Mouse (Mus musculus) kidney, adult 18-20 months (tissue): ENCODE results near the gene 4930503B20Rik.

Experiments
- DNase-seq: peaks from one replicate; pipeline ENCODE4 v3.0.0; 2021

The 4930503B20Rik gene

DNA sequence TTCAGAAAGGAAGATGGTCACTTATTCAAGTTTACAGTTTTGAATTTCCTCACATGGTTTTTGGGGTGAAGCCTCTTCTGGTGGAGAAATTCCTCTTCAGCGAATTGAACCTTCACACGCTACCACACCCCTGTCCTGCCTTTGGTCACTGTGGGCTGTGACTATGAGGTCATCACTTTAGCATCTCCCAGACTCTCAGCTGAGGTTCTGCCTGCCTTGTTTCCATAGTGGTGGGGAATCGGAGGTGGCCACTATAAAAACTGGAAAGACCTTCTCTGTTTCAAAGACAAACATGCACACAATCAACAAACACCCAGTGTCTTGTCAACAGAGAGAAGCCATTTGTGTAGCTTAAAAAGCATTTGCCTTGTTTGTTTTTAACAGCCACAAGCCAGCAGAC, at the start of gene 4930503B20Rik:
TSS of gene 4930503B20Rik (minus strand) at position 101 of the 400 bp plus-strand sequence.
- no peak for DNase-seq

DNA sequence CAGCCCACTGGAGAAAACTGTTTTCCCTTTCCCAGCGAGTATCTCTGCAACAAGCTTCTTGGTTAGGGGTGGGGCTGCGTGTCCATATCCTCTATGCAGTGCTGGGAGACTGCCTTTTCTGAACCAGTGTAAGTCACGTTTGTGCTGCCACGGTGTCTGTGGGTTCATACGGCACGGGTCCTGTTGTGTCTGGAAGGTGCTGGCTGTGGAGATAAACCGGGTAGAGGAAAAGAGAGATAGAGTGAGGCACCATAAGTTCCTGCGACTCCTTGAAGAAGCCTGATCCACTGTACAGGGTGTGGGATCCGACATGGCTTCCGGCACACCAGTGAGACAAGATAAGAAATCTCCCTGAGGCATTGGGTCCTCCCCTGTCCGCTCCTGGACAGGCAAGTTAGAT, 48.9 kb upstream of the 4930503B20Rik start:
- DNase-seq: no peak

DNA sequence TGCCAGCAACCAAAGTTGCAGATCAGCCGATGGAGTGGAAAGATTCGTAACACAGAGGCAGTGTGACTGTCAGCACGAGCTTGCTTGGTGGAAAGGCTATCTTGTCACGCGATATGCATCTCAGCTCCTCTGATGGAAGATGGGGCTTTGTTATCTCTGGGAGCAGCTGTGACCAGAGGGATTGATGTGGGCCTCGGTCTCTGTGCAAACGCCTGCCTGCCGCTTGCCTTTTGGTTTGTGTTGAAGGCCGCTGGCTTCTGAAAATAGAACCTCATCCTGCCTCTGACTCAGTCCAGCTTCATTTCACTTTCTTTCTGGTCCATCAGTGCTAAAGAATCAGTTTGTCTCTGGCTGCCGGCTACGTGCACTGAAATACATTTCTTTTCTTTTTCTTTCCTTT, 47.9 kb upstream of the 4930503B20Rik start:
- no peak for DNase-seq

DNA sequence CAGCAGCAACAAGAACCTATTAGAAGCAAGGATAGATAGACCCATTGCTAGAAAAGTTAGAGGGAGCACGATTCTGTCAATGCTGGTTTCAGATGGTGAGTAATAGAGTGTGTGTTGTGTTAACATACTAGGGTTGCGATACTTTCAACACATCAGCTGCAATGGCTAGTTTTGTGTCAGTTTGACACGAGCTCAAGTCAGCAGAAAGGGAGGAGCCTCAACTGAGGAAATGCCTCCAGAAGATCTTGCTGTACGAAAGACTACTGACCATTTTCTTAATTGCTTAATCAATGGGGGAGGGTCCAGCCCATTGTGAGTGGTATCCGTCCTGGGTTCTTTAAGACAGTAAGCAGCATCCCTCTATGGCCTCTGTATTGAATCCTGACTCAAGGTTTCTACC, 41.4 kb upstream of the 4930503B20Rik start:
- no peak for DNase-seq

DNA sequence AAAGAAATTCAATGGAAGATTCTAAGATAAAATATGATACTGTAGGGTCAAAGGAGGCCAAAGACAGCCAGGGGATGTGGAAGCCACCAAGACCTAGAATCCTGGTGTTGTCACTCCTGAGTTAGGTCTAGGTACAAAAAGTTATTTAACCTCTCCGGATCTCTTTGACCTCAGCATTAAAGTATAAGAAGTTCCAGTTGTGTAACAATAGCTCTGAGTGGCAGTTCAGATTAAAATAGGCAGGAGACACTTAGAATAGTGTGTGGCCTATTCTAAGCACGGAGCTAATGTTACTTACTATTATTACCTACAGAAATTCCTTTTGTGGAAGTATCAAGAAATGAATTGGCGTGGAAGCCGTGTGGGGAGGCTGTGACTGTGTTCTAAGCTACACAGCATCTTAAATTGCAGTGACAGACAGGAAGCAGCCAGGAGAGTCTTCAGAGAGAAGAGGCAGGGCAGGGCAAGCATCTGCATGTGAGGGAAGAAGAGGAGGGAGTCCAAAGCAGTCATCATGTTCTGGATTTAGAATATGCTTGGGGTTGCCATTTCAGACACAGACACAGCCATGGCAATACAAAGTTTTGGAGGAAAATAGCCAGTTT, 36.1 kb upstream of the 4930503B20Rik start:
- DNase-seq: no peak

DNA sequence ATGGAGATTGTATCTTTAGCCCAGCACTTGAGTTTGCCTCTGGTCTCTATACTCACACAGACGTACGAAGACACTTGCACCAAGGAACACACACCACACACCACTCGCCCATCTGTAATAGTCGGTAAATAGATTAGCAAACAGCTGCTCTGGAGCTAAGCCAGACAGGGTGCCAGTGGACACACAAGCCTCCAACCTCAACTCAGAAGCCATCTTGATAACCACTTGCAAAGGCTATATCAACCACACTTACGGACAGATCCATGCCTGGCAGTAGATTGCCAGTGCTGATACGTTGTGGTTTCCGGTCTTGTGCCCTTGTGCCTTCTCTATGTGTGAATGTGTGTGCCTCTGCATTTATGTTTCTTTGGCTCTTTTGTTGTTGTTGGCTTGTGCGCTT, 35.3 kb upstream of the 4930503B20Rik start:
- no peak for DNase-seq

DNA sequence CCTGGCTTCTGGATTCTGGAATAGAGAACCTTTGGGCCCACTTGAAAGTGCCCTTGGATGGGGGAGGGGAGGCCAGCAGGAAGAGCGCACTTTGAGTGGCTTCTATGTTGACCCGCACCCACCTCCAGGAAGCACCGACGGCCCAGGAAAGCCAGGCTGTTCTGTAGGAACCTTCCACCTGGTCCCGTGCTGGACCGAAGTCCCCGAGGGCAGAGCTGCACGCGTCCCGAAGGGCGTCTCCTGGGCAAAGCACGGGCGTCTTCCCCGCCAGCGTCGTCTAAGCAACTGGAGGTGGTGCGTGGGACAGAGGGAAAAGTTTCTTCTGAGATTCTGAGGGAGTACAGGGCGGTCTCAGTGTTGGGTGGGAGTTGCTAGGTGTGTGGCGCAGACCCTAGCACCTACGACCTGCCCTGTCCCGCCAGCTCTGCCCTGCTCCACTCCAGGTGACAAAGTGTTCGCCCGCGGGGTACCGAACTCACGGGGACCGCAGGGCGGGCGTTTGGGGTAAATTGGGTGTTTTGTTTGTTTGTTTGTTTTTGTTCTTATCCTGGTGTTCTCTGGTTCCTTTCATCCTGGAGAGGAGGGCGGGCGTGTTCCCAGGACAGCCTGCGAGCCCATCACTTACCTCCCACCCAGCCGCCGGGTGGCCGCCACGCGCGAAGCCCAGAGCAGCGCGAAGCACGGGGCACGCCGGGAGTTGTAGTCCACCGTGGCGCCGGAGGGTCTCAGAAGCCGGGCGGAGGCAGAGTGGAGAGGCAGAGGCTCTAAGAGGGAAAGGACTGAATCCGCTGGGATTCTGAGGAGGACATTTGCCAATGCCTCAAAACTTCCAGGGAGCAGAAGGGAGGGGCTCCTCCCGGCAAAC, 33.9 kb upstream of the 4930503B20Rik start, which contains the start of gene Samd13:
TSS of gene Samd13 (minus strand) at position 782 of the 865 bp plus-strand sequence.
- DNase-seq: peak; percentile 18

DNA sequence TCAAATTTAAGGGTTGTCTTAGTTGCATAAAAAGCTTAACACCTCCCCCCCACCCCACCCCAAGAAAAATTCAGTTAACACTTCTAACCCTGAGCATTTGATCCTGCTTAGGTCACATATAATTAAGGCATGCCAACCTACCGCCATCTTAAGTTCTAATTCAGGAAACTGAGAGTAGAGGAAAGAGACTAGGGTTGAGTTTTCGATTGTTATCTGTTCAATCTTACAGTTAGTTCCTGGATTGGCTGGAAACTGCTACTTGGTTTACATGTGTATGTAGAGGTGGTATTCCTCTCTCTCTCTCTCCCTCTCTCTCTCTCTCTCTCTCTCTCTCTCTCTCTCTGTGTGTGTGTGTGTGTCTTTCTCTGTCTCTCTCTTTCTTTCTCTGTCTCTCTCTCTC, 32.0 kb upstream of the 4930503B20Rik start:
- DNase-seq: no peak

DNA sequence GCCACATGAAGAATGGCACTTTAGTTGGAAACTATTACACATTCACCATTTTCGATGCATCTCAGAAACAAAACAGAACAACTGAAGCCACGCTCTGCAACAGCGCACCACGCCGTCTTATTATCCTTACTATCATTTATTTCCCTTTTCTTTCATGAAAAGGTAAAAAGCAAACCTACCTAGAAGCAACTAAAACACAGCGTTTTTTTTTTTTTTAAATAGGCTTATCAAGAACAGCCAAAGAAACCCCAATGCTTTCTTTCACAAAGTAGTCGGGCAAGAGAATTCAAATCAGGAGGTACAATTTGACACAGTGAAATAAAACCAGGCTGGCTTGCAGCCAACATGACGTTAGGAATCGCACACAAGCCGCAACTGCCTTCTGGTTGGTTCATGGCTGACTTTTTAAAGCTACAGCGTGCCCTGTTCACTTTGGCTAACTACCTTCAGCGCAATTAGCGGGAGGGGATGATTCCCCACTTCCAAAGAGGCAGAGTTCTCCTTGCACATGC, 31.1 kb upstream of the 4930503B20Rik start:
- DNase-seq: peak; percentile 64

DNA sequence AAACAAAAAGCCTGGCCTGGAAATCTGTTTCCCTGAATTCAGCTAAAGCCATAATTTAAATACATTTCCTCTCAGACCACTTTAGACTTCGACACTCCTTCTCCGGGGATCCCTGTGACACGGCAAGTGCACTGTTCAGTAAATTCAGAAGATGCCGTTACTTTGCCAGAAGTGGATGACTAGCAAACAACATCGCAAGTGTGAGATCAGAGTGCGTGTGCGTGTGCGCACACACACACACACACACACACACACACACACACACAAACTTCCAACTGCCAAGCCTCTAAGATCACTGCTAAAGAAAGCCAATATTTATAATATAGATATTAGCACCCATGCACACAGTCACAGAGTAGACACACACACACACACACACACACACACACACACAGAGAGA, 30.6 kb upstream of the 4930503B20Rik start:
- DNase-seq: no peak

DNA sequence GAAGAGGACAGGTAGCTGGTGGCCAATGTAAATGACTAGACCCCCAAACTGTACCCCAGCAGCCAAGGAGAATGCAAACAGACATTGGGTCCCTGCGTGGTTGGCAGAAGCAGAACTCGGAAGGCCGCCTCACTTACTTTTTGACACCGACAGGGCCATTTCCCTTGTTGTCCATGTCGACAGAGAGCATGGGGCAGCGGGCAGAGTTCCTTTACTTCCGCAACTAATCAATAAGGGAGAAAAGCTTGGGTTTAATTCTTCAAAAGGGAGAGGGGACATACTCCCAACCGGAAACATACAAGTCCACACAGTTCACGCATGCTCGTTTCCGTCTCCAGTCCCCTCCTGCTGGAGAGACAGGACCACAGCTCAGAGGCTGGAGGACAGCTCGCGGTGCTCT, 29.5 kb upstream of the 4930503B20Rik start:
- DNase-seq: no peak

DNA sequence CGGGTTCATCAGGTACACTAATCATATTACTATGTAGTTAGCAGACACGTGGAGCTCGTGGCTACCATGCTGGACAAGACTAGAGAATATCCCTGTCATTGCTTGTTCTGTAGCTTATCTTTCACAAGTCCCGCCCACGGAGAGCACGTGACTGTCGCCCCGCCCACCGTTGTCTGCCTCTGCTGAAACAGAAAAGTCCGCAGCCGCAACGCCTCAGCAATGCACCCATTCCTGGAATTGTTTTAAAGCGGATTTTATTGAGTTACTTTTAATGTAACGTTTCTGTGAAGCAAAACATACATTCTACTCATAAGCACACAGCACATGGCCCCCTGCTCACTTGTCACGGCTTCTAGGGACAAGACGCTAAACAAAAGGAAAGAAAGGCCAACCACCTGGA, 28.5 kb upstream of the 4930503B20Rik start:
- DNase-seq: no peak

DNA sequence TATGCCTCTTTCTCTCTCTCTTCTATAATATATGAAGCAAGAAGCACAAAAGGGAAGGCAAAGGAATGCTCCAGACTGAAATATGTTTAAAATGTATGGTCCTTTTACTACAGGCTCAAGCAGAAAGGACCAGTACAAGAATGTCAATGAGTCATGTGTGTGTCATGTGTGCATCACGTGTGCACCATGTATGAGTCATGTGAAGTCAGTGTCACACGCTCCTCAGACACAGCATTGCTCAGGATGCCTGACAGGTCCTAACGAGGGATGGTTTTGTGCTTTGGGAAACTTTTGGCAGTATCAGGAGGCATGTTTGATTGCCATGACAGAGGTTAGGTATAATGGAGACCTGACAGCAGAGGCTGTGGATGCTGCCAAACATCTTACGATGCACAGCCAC, 25.1 kb upstream of the 4930503B20Rik start:
- DNase-seq: no peak

DNA sequence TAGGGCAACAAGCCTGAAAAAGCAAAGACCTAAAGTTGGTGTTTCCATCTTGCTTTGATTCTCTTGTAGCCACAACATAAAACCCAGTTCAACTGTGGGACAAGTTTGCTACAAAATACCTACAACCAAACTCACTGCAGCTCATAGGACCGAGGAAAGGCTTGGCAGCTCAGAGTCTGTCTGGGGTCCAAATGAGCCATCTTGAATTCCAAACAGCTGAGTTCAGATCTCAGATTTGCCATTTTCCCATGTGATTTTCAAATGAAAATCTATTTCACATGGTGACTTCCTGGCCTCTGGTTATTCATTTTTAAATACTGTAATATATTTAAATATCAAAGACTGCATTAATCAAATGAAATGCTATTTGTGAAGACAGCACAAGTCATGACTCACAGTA, 24.0 kb upstream of the 4930503B20Rik start:
- DNase-seq: no peak

DNA sequence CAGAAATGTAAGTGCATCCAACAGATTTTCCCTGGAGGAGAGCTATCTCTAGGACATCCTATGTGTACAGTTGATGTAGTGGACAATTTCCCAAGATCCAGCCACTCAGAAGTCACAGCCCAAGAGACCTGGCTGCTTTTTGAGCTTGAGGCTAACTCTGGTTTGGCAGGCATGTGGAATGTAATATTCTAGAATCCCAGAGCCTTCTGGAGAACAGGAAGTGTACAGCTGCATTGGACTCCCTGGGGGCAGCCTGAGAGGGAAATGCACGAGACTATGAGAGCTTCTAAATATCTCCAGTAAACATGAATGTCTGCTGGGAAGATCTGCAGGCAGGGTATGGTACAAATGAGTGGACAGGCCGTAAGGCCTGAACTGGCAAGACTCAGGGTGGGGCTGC, 20.0 kb upstream of the 4930503B20Rik start:
- DNase-seq: no peak

DNA sequence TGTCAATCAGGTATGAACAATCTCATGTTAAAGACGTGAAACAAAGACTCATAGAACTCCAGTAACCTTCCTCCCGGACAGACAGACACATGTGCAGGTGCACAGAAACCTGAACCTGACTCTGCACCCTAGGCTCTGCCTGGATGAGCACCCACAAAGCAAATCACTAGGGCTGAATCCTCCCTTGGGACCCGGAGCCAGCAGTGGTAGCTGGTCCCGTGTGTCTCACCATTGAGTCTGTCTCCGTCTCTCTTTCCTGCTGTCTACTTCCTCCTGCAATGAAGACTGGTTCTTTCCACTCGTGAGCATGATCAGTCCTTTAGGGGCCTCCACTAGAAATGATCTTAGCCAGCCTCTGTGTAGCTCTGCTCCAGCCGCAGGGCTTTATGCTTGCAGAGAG, 10.8 kb upstream of the 4930503B20Rik start:
- no peak for DNase-seq

DNA sequence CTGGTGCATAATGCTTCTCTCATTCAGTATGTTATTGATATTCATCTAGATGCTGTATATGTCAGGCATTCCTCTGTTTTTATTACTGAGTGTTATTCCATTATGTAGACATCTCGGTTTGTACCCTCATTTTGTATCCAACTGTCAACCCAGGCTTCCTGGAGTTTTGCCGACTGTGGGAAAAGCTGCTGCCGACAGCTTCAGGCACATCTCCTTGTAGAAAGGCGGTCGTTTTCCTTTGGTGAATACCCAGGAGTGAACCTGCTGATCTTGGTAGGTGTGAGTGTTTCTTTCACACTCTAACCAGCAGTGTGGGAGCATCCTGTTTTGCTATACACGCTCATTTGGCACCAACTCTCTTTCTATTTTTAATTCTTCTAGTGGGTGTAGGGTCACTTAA, 9.9 kb upstream of the 4930503B20Rik start:
- no peak for DNase-seq

DNA sequence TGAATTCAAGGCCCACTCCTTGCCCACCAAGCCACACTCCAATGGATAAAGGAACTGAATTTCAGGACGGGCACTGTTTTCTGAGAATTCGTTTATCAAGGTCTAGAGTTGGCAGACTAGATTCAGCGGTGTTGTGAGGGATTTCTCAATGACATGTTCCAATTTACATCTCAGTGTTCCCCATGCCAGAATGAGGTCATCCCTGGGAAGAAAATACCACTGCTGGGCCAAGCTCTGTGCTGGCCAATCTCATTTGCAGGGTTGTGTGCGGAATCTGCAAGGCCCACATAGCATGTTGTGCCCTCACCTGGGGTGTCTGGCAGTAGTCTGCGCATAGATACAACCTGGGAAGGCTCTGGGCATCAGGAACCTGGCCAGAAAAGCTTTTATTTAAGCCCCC, 8.2 kb upstream of the 4930503B20Rik start:
- no peak for DNase-seq

DNA sequence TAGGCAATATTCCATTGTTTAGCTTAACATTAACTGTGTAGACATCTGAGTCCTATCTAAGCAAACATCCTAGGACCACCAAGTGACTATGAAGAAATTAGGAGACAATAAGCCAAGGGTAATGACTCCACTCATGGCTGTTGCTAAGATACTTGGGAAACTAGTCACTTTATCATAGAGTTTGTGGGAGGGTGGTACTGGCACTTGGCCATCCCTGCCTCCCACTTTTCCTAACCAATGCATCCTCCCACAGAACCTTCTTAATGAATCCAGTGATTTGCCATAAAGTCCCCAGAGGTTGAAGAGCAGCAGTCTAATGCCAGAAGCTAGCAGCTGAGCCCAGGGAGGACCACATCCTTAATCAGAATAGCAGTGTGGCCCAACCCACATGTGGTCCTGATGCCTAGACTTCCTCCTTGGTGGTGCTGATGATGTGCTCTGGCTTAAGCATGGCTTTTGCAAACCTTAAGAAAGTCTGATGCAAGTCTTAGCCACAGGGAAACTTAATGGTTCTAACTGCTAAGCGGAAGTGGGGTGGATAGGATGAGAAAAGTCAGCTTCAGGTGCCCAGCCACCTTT, 7.0 kb upstream of the 4930503B20Rik start:
- DNase-seq: no peak

DNA sequence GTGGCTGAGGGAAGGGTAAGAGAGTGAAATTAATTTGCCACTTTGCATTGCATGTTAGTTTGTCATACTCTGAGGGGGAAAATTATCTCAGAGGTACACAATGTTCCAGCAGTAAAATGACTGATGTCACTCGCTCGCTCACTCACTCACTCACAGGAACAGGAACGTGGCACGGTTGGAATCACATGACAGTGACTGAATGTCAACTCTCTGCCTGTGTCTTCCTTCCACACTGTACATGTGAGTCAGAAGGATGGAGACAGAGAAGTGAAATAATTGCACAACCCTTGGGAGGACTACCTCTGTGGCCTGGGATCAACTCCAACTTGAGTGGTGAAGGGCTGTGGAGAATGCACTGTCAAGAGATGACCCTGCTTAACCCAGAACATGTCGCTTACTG, 6.3 kb upstream of the 4930503B20Rik start:
- DNase-seq: no peak

DNA sequence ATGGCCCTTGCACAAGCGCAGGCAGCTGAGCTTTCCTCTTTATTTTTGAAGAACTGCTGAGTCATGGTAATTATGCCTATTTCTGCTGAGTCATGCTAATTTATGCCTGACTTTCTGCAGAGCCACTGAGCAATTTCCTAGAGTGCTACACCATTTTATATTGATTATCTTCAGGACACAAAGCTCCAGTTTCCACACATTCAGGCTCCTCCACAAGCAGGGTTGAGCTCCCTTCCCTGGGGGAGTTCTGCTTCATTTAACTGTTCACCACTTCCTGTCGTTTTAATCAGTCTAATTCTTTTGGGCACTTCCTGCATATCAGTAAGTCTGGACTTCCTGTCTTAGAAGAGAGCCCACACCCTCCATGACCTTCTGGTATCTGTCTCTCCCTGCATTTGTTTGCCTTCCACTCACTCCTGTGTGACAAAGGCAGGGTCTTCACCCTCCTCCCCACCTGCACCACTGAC, 4.0 kb upstream of the 4930503B20Rik start:
- DNase-seq: no peak

DNA sequence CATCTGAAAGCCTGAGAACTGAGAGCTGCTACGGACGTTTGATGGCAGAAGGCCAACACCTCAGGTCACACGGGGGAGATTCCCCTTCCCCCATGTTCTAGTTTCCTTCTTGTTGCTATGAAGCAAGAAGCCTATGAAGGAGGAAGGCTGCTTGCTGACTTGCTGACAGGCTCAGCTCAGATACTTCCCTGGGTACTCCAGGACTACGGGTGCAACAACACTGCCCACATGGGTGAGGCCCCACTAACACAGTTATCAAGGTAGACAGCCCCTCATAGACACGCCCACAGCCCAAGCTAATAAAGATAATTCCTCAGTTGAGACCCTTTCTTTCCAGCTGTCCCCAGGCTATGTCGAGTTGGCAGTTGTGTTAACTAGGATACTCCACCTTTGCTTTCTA, 2.6 kb upstream of the 4930503B20Rik start:
- no peak for DNase-seq

DNA sequence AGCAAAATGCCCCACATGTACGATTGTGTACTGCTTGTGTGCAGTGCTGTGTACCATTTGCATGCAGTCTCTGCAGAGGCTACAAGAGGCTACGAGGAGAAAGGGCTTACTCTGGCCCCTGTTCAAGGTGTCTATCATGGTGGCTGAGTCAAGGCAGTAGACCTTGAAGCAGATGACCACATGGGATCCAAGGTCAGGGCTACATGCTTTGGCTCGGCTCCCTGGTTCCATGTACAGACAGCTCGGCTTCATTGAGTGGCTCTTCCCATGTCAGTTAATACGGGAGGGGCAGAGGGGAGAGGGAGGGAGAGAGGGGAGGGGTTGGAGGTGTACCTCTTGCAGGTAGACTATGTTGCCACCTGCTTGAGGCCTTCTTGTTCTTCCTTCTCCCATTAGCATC, 1.3 kb upstream of the 4930503B20Rik start:
- no peak for DNase-seq

DNA sequence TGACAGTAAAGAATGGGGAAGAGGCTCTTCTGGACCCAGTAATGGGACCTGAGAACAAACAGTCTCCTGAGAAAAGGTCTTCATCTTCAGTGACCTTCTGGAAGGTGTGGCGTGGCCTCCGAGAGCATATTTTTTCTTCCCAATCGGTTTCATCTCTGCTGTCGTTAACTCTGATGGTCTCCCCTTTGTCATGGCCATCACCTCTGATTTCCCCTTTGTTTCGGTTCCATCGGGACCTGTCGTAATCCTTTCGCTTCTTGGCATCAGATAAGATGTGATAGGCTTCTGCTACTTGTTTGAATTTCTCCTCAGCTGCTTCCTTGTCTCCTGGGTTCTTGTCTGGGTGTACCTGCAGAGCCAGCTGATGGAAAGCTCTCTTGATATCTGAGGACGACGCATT, 401 bp downstream of the 4930503B20Rik start:
- no peak for DNase-seq
